Mouse (Mus musculus) kidney, postnatal 25 days (tissue): ENCODE results near the gene Mtor.

Experiments
- DNase-seq, 2 experiments: peaks; one replicate each; pipeline ENCODE4 v3.0.0; 2021; ENCODE audit warnings: mixed read lengths in 2 of 2

Gene Mtor

DNA sequence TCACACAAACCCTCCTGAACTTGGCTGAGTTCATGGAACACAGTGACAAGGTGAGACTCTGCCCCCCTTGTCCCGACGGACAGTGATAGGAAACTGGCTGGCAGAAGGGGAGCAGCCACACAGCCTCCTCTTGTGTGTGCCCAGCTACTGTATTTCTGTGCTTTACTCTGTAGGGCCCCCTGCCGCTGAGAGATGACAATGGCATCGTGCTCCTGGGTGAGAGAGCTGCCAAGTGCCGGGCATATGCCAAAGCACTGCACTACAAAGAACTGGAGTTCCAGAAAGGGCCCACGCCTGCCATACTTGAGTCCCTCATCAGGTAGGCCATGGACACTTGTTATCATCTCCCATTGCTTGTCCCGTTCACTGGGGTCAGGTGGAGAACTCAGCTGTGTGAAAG is 43.0 kb downstream of the Mtor start:
- DNase-seq = peak in 1 of 2 experiments; percentile 31

DNA sequence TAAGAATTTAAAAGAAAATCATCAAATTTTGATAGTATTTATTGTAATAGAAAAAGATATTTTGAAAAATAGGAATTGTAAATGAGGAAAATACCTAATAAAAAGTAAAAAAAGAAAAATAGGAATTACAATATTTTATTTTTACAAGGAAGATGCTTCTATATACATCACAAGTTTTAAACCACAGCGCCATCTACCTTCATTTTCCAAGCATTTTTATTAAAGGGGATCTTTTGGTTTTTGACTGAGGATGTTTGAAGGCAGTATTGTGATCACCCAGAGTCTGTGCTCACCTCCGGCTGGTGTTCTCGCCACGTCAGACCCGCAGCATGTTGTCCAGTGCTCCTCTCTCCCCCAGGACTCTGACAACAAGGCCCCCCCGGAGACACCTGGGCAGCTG is 46.7 kb downstream of the Mtor start:
- DNase-seq = no peak

DNA sequence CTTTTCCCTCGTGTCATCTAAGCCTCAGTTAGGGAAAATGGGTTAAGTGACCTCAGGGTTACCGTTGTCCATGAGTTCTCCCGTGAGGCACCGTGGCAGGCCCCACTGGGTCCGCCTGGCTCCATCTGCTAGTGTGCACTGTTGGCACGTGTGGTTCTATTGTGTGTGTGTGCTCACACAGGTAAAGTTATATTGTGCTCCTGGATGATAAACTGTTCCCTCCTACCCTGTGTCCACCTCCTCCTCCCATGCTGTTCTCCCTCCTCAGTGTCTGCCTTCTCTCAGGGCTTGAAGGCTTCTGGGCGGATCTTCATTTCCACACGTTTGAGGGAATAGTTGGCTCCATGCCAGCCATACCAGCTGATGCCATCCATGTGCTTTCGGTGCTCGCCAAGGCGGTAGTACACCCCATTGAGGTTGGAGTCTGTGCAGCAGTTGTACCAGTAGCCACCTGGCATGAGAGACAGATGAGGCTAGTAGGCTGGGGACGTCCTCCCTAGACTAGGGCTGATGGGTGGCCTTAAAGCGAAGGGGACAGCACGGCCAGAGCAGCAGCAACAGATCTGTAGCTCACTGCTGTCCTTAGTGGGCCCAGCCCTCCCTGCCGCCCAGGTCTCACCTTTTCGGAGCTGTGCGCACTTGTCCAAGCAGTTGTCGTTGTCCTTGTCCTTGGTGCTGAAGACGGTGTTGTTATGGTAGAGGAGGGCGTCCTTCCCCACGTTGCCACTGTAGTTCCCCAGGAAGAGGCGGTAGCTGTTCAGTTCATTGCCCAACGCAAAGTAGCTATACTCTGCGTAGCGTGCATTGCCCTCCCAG is 47.7 kb downstream of the Mtor start:
- DNase-seq = peak; percentile 56 to 69

DNA sequence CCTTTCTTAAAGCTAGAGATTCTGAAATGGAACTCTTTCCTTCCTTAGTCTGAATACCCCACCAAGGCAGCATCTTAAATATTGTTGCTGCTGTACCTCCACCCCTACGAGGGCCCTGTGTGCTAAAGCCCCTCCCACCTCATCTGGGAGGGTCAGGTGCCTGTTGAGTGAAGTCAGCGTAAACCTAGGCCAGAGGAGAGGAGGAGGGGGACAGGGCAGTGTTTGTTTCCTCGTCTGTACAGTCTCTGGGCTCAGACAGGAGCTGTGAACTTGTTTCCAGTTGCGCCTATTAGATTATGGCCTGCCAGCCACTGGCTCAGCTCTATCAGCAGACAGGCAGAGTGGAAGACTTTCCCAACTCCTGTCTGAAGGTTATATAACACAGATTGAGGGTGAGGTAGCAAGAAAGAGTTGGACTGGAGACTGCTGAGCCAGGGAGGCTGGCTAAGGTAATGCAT is 52.0 kb downstream of the Mtor start, which contains the start of gene Angptl7:
Gene Angptl7, minus strand, starts transcription at position 51 of the 458 bp plus-strand sequence.
- DNase-seq = peak; percentile 39 to 75

DNA sequence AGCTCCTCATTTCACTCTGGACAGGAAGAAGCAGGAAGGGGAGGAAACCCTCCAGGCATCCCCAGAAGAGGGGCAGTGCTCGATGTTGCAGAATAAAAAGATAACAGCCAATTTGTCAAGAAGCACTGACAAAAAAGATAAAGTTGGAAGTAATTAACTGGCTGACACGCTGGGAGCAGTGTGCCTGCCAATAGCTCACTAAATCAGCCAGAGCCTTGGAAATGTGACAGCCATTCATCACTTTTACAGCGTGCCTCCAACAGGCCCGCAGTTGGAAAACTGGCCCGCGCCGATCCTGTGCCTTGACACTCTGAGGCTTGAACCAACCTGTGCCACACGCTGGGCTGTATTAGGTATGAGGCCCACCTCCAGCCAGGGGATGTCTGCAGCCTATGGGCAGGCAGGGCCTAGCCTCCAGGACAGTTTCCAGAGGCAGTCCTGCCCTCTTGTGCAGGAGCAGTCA is 56.1 kb downstream of the Mtor start:
- peak; percentile 48 to 58 for DNase-seq

DNA sequence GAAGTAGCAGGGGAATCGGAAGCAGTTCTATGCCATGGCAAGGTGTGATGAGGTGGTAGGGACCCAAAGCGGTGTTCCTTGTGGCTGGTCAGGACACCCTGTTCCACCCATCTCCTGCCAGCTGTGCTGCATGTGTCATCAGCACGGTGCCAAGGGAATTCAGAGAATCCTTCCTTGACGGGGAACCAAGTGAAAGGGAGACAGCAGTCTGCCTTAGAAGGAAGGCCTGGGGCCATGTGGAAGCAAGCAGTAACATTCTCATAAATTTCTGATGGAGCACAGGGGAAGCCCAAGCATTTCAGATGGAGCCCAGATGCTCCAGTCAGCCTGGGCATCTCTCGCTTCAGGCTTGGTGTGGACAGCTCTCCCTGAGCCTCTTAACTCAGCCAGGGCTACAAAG is 59.2 kb downstream of the Mtor start:
- no peak for DNase-seq

DNA sequence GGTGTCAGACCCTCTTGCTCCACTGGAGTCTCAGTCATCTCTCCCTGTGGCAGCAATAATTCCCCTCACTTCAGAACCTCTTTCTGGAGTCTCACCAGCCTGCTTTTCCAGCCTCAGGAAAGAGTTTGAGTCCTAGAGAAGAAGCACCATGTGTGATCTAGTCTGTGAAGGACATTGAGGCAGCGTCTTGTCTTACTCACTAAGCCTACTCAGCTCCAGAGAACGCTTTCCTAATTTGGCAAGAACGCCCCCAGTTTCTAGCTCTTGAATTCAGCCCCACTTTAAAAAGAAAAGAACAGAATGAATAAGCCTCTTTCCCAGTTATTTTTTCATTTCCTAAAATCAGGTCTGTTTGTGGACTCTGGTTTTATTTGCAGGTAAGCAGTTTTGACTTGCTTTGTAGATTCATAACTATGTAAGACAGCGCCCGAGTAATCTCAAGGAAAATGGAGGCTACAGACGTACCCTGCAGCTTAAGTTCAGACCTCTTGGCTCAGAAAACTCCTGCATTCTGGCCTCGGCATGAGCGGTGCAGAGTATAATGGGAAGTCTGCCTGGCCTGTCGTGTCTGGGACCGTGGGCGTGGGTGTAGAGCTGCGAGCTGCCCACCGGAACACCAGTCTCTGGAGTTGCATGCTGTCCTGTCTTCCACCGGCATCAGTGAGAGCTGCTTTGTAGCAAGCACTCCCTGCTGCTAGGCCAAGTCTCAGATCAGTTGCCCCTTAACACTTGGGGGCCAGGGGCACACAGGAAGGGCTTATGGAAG is 59.9 kb downstream of the Mtor start:
- DNase-seq = no peak

DNA sequence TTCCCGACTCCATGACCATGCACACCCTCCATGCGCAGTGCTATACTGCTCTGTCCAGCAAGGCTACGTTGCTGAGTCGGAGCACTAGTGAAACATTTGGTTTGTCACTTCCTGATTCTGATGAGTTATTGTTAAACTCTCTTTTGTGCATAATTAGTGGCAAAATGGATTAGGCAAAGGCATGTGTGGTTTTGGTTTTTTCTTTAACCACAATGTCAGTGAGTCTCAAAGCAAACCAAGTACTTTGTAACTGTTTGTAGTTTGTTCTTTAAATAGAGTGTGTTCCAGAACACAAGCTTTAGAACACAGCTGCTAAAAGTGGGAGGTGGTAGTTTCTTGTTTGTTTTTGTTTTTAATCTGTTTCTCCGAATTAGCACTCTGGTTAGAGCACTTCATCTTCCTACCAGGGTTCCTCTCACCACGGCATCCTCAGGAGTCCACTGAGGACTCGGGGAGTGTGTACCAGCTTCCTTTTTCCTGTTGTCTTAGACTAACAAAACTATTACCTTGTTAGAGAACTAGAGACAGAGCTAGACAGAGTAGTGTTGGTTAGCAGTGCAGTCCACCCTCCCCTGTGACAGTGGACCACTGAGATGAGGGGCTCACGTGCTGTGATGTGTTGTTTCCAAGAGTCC is 61.2 kb downstream of the Mtor start:
- DNase-seq = no peak

DNA sequence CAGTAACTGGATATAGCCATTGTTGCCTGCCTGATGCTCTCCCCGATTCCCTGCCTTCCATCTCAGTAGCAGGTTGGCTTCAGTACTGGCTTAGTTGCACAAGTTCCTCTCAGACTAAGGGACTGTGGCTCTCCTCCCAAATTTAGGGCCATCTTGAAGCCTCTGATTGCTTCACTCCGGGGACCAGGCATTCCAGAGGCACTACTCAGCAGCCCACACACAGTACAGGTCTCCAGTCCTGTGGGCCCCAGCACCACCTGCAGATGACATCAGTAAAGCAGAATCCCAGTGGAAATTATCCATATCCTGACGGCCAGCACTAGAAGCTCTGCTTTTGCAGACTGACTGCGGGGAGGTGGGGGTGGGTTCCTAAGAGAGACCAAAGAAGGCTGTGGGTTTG is 62.3 kb downstream of the Mtor start:
- DNase-seq = no peak

DNA sequence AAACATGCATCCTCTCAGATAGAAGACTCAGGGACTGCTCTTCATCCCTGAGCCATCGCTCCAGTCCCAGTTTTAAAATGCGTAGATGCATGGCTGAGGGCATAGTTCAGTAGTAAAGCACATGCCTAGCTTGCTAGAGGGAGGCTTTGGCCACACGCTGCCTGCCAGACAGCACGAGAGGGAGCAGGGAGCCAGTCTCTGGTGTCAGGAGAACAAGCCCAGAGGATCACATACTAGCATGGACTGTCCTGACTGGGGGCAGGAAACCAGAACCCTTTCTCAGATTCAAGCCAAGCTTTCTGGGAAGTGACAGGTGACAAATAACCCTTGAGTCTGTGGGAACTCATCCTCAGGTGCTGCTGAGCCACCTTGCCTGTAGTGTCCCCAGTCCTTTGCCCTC is 62.9 kb downstream of the Mtor start:
- no peak for DNase-seq

DNA sequence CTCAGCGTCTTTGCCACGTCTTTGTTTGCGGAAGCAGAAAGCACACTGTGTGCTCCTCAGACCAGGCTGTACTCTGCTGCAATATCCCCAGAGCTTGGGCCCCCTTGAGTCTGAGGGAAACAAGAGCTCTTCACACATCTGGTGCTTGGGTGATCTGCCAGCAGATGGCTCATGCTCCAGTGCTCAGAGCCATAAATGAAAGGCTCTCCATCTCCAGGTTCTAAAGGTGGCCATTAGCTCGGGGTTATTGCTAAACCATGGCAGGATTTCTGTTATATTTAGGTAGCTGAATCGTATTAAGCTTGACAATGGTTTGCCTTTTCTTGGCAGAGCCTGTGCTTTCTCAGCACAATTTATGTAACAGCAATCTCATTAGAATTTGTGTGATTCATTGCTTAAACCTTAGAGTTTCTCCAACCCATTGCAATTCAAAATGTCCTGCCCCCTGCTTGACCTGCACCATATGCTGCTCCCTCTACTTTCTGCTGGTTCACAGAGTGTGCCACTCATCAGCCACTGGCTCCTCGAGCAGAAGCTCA is 64.7 kb downstream of the Mtor start:
- DNase-seq = peak; percentile 53 to 74

DNA sequence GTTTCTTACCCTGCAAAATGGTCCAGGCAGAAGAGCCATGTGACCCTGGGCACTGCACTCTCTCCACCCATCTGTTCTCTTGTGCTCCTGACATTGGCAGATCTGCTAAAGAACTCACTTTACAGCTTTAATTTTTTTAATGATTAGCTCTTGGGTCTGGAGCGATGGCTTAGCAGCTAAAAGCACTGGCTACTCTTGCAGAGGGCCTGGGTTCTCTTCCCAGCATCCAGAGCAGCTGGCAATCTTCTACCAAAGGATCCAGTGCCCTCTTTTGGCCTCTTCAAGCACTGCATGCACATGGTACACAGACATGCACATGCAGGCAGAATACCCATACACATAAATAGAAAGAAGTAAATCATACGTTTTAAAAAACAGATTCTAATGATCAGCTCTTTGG is 66.9 kb downstream of the Mtor start:
- peak; percentile 80 to 84 for DNase-seq

DNA sequence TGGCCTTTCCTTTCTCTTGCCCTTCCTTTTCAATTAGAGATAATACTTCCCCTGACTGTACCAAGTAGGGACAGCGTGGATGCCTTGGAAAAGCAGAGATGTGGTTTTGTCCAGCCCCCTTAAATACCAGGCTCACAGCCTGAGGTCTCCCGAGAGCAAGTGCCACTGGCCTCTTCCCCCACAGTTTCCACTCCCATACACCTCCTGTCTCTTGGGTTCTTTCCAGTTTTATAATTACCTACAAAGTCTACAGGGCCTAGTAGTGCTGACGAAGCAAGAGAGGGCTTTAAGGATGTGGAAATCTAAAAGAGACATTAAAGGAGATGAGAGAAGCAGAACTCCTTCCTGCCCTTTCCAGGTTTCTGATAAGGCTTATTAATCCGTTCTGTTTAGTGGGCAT is 69.4 kb downstream of the Mtor start:
- peak in 1 of 2 experiments; percentile 66 for DNase-seq

DNA sequence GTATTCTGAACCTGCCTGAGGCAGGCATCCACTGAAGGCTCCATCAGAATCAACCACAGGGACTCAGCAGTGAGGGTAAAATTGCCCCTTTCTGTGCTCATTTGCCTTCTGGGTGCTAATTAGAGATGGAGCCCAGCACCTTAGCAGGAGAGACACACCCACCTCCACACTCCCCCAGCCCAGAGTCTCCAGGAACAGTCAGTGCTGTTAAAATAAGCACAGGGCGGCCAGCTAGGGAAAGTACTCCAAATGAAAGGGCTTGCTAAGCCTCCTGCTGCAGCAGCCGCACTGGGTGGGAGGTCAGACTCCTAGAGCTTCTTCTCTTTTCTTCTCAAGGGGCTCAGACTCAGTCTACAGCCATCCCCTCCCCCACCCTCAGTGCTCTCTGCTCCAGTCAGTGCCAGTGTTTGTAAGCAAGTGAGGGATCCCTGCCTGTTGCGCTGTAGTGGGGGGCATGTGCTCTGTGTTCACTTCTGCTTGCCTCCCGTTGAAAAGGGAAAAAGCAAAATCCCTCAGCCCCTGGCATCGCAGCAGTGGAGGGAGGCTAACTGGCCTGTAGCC is 69.9 kb downstream of the Mtor start:
- DNase-seq = no peak

DNA sequence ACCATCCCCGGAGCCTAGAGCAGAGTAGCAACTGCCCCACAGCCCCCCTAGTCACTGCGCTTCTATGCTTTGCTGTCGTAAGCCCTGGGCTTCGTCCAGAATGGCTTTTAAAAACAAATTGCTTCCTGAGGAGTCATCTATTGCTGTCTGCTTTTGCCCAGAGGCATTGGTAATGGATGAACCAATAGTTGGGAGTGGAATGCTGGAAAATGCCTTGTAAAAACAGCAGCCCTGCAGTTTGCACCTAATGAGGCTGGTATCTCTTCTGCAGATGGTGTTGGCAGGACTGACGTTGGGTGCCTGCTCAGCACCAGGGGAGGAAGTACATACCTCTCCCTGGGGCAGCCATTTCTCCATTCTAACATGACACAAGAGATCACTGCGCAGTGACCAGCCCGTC is 75.1 kb downstream of the Mtor start:
- DNase-seq = peak in 1 of 2 experiments; percentile 19

DNA sequence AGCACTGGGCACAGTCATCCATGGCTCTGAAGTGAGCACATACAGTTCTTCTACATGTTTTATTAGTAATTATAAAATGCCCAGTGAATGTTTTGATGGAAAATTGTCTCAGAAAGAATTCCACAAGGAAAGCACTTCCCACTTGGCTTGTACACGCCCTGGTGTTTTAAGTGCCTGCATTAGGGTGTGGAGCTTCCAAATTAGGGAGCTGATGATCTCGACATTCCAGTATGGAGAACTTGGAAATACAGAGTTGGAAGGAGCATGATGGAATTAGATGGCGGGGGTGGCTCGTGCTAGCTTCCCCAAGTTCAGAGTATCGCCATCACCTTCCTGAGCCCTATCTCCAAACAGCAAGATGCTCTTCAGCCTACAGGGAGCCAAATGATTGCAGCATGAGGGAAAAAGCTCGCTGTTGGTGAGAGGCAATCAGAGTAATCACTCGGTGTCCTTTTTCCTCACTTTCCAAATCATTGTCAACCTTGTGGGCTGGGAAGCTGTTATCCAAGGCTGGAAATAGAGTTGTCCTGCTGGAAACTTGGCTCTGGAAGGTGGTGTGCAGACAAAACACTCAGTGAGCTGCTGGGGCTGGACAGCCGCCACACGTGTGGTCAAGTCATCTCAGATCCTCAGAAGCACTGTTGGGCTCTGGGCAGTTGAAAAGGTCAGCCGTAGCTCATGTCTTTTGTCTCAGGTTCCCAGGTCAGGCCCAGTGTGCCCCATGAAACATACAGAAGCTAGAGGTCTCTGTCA is 78.9 kb downstream of the Mtor start:
- DNase-seq = no peak

DNA sequence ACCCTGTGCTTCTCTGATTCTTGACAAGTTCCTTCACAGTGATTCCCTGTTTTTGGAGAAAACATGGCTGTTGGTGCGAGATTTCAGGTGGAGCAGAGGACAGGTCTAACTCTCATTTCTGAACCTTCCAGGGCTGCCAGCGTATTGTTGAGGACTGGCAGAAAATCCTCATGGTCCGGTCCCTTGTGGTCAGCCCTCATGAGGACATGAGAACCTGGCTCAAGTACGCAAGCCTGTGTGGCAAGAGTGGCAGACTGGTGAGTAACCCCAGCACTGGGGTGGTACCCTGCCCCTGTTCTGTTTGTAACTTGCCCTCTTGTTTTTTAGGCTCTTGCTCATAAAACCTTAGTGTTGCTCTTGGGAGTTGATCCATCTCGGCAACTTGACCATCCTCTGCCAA is 81.9 kb downstream of the Mtor start:
- no peak for DNase-seq

DNA sequence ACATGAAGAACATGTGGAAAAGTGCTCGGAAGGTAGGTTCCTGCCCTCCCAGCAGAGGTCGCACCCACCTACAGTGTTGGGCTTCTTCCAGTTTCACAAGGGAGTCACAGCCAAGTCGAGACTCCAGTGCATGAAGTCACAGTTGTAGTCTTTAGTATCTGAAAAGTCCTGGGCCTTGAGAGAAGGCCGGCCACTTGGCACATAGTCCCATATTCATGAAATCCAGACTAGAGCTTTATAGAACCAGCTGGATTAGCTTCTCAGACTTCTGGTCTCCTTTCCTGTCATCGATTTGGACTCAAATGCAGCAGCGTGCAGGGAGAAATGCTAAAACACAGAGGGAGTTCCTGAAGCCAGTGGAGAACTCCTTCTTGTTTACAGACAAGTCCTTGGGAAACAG is 82.4 kb downstream of the Mtor start:
- DNase-seq = no peak

DNA sequence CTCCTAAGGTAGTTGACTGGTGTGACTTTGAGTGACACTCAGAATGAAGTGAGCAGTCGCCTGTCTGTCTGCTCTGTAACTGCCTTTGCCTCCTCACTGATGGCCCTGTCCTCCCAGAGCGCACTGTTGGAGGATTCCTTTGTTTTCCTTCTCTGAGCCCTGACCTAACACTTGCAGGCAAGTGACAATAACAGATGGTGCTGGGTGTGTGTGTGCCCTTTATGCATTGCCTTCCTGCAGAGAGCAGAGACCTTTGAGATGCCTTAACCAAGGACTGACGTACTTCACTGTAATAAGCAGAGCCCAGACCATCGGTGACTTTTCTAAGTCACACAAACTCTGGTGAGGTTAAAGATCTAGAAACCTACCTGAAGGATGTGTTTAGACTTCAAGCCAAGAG is 82.9 kb downstream of the Mtor start:
- no peak for DNase-seq

DNA sequence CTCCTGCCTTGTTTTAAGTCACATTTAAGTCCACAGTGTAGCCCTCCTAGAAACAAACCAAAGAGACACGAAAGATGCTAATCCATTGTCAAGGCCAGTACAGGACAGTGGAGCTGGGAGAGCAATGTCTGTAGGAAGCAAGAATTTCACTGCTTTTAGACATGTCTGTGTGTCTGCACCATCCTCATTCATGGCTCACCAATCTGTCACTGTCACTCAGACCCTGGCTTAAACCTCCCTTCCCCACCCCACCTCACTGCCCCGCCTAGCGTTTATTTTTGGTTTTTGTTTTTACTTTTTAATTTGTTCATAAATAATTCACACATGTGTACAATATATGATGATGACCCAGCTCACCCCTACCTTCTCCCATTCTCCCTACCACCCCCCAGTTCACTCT is 84.1 kb downstream of the Mtor start:
- no peak for DNase-seq

DNA sequence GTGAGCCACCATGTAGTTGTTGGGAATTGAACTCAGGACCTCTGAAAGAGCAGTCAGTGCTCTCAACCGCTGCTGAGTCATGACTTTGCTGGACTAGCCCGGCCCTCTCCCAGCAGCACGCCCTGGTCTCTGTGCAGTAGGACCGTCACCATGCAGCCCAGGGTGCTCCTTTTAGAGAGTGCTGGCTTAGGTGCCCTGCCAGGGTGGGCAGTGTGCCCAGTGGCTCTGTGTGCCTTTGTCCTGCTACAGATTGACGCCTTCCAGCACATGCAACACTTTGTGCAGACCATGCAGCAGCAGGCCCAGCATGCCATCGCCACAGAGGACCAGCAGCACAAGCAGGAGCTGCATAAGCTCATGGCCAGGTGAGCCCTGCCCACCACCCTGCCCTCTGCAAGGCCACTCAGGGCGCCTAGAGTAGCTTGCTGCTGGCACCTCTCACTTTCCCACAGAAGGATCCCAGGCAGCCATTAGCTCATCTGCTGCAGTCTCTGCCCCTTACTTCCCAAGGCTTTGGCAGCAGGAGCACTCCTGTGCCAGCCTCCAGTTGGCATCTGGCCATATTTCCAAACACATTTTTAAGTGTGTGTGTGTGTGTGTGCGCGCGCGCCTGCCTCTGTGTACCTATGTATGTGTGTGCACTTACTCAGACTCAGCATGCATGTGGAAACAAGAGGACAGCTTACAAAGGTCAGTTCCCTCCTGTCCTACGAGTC is 85.4 kb downstream of the Mtor start:
- DNase-seq = no peak
